Mouse (Mus musculus) MEL (cell line): ENCODE measurements around the gene Dph3. TPM values are rescaled to one million over a fixed set of nuclear protein-coding genes. Genes with fewer than 3 reads are reported as not detected.
A peak's percentile ranks its signal among the peaks of the same experiment; 100 is the strongest.

ENCODE experiments used
- DNase-seq: peaks from one replicate; pipeline ENCODE4 v3.0.0; 2011; ENCODE audit warnings: low read depth, low spot score
- H3K27ac ChIP-seq: 2 replicates; pipeline ENCODE4 v1.5.1; 2012; ENCODE audit warnings: low read depth, mild to moderate bottlenecking, control low read depth, low read length, moderate library complexity; ENCODE audit not compliant: control insufficient read depth
- H3K27me3 ChIP-seq, 2 experiments: fragments of 150-350 bp in 1 of 2; sonication (generic) in 1 of 2; 2 replicates each; pipeline ENCODE4 v1.6.1; 2012; ENCODE audit warnings: low read length in 2 of 2, mild to moderate bottlenecking in 2 of 2, improper control_type of control experiment in 1 of 2, moderate library complexity in 1 of 2; ENCODE audit not compliant: insufficient read depth in 2 of 2, control insufficient read depth in 1 of 2
- H3K36me3 ChIP-seq, 2 experiments: 2 replicates each; pipeline ENCODE4 v1.6.1; 2012 to 2014; ENCODE audit warnings: low read length in 2 of 2, improper control_type of control experiment in 1 of 2, inconsistent platforms in 1 of 2, mild to moderate bottlenecking in 1 of 2; ENCODE audit not compliant: insufficient read depth in 2 of 2, control insufficient read depth in 1 of 2
- H3K4me1 ChIP-seq, 2 experiments: fragments of 150-350 bp in 1 of 2; sonication (generic) in 1 of 2; 2 replicates each; pipeline ENCODE4 v1.6.1; 2012; ENCODE audit warnings: low read length in 2 of 2, improper control_type of control experiment in 1 of 2, mild to moderate bottlenecking in 1 of 2; ENCODE audit not compliant: insufficient read depth in 2 of 2, control insufficient read depth in 1 of 2
- H3K4me3 ChIP-seq, 2 experiments: fragments of 150-350 bp in 1 of 2; sonication (generic) in 1 of 2; 2 replicates each; pipeline ENCODE4 v1.5.1; 2012; ENCODE audit warnings: low read depth in 2 of 2, low read length in 2 of 2, mild to moderate bottlenecking in 2 of 2, moderate library complexity in 2 of 2, control low read depth in 1 of 2, improper control_type of control experiment in 1 of 2; ENCODE audit not compliant: control insufficient read depth in 1 of 2, insufficient read depth in 1 of 2
- H3K79me2 ChIP-seq: 2 replicates; pipeline ENCODE4 v1.6.1; 2012; ENCODE audit warnings: mild to moderate bottlenecking, low read length, moderate library complexity; ENCODE audit not compliant: control insufficient read depth, poor library complexity, insufficient read depth
- H3K9ac ChIP-seq: 2 replicates; pipeline ENCODE4 v1.6.1; 2012; ENCODE audit warnings: low read depth, mild to moderate bottlenecking, control low read depth, low read length, moderate library complexity; ENCODE audit not compliant: control insufficient read depth, poor library complexity, severe bottlenecking
- H3K9me3 ChIP-seq: fragments of 150-350 bp; sonication (generic); replicated peaks from 2 replicates; pipeline ENCODE4 v1.6.1; 2012; ENCODE audit warnings: mild to moderate bottlenecking, low read length, improper control_type of control experiment, moderate library complexity; ENCODE audit not compliant: insufficient read depth
- CTCF ChIP-seq, 3 experiments: IDR thresholded peaks in 2 of 3; conservative IDR thresholded peaks in 1 of 3; 2 replicates each; pipeline ENCODE4 v1.5.1; 2011 to 2012; ENCODE audit warnings: low read length in 3 of 3, low read depth in 2 of 3, mild to moderate bottlenecking in 2 of 3, improper control_type of control experiment in 1 of 3, inconsistent platforms in 1 of 3, mixed read lengths in 1 of 3, moderate library complexity in 1 of 3; ENCODE audit not compliant: control insufficient read depth in 1 of 3, insufficient read depth in 1 of 3, poor library complexity in 1 of 3, severe bottlenecking in 1 of 3
- E2F4 ChIP-seq: IDR thresholded peaks from 2 replicates; pipeline ENCODE4 v1.6.1; 2011; ENCODE audit warnings: low read depth, low read length, improper control_type of control experiment, borderline replicate concordance
- EP300 ChIP-seq, 2 experiments: IDR thresholded peaks; 2 replicates each; pipeline ENCODE4 v1.6.1; 2011; ENCODE audit warnings: improper control_type of control experiment in 2 of 2, low read length in 2 of 2, low read depth in 1 of 2, mild to moderate bottlenecking in 1 of 2
- GATA1 ChIP-seq: IDR thresholded peaks from 2 replicates; pipeline ENCODE4 v1.6.1; 2011; ENCODE audit warnings: low read depth, low read length, improper control_type of control experiment
- MAFK ChIP-seq: IDR thresholded peaks from 2 replicates; pipeline ENCODE4 v1.6.1; 2011; ENCODE audit warnings: low read depth, mild to moderate bottlenecking, low read length, improper control_type of control experiment, borderline replicate concordance
- MAX ChIP-seq: IDR thresholded peaks from 2 replicates; pipeline ENCODE4 v1.6.1; 2011; ENCODE audit warnings: low read length, improper control_type of control experiment
- MAZ ChIP-seq: IDR thresholded peaks from 2 replicates; pipeline ENCODE4 v1.6.1; 2012; ENCODE audit warnings: low read depth, mild to moderate bottlenecking, inconsistent platforms, low read length, improper control_type of control experiment
- MXI1 ChIP-seq: IDR thresholded peaks from 2 replicates; pipeline ENCODE4 v1.6.1; 2011; ENCODE audit warnings: mild to moderate bottlenecking, low read depth, low read length, improper control_type of control experiment
- MYC ChIP-seq: IDR thresholded peaks from 2 replicates; pipeline ENCODE4 v1.6.1; 2011; ENCODE audit warnings: low read depth, mild to moderate bottlenecking, low read length, improper control_type of control experiment, moderate library complexity
- NELFE ChIP-seq: IDR thresholded peaks from 2 replicates; pipeline ENCODE4 v1.6.1; 2011; ENCODE audit warnings: low read depth, low read length, improper control_type of control experiment
- NRF1 ChIP-seq: IDR thresholded peaks from 2 replicates; pipeline ENCODE4 v1.6.1; 2014; ENCODE audit warnings: low read depth, mild to moderate bottlenecking, inconsistent platforms, low read length, improper control_type of control experiment, moderate library complexity; ENCODE audit not compliant: poor library complexity, insufficient read depth, severe bottlenecking
- POLR2A ChIP-seq, 2 experiments: IDR thresholded peaks; 2 replicates each; pipeline ENCODE4 v1.6.1; 2011 to 2012; ENCODE audit warnings: low read length in 2 of 2, mild to moderate bottlenecking in 2 of 2, control low read depth in 1 of 2, improper control_type of control experiment in 1 of 2, low read depth in 1 of 2, moderate library complexity in 1 of 2; ENCODE audit not compliant: control insufficient read depth in 1 of 2, insufficient read depth in 1 of 2, poor library complexity in 1 of 2
- POLR2AphosphoS5 ChIP-seq: IDR thresholded peaks from 2 replicates; pipeline ENCODE4 v1.6.1; 2012; ENCODE audit warnings: low read depth, borderline replicate concordance, mild to moderate bottlenecking, inconsistent platforms, low read length, moderate library complexity, mixed read lengths
- SMC3 ChIP-seq: IDR thresholded peaks from 2 replicates; pipeline ENCODE4 v1.6.1; 2011; ENCODE audit warnings: low read depth, low read length, improper control_type of control experiment
- TCF12 ChIP-seq: IDR thresholded peaks from 2 replicates; pipeline ENCODE4 v1.6.1; 2014; ENCODE audit warnings: low read depth, mild to moderate bottlenecking, inconsistent platforms, low read length, improper control_type of control experiment, moderate library complexity
- UBTF ChIP-seq: IDR thresholded peaks from 2 replicates; pipeline ENCODE4 v1.6.1; 2012; ENCODE audit warnings: low read depth, mild to moderate bottlenecking, inconsistent platforms, low read length, improper control_type of control experiment, moderate library complexity, borderline replicate concordance; ENCODE audit not compliant: insufficient read depth
- USF1 ChIP-seq: IDR thresholded peaks from 2 replicates; pipeline ENCODE4 v1.6.1; 2014; ENCODE audit warnings: low read depth, mild to moderate bottlenecking, inconsistent platforms, low read length, improper control_type of control experiment, moderate library complexity
- ZKSCAN1 ChIP-seq: IDR thresholded peaks from 2 replicates; pipeline ENCODE4 v1.6.1; 2012; ENCODE audit warnings: low read depth, mild to moderate bottlenecking, inconsistent platforms, low read length, improper control_type of control experiment, moderate library complexity
- ZNF384 ChIP-seq: IDR thresholded peaks from 2 replicates; pipeline ENCODE4 v1.6.1; 2012; ENCODE audit warnings: low read depth, mild to moderate bottlenecking, inconsistent platforms, low read length, improper control_type of control experiment
- polyA plus RNA-seq, 2 experiments: library from polyadenylated mRNA; stranded (reverse) in 1 of 2; unstranded in 1 of 2; fragments of >175 nt in 1 of 2; fragments of >200 nt in 1 of 2; gene quantifications; 2 replicates each; pipeline versions ENCODE4 v1.2.1 to v1.2.4; 2012; ENCODE audit warnings: low replicate concordance in 2 of 2, low read depth in 1 of 2; ENCODE audit not compliant: insufficient read length in 2 of 2, insufficient read depth in 1 of 2, missing spikeins in 1 of 2
- total RNA-seq: library from RNA; depleted of rRNA; stranded (reverse); fragments of 300-350 nt; gene quantifications from 2 replicates; pipeline ENCODE4 v1.2.3, GENCODE M21; 2012

The Dph3 gene
- total and polyA plus RNA-seq, 3 experiments = 103 to 116 (median 108) TPM

DNA sequence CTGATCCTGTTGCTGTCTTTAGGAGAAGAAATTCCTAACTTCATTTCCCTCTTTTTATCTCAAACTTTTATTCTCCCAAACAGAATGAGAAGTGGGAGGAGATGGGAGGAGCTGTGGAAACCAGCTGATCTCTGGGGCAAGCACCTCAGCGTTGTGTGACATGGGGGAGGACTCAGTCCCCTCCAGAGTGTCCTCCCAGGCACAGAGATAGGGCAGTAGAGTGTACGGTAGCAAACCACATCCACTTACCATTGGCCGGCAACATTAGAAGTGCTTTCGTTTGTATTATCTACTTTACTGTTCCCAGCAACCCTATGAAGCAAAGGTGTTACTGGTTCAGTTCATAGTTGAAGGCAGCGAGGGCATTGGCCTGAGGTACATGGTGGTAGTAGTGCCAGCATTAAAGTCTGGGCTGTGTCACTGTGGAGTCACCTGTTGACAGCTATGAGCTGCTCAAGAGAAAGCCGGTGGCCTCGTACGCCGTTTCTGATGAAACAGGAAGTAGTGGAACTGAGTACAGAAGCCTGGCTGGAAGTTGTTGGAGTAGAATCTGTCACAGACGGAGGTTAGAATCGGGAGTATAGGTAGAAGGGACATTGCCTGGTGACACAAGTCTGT, 8.1 kb upstream of the Dph3 start:
- no peak for DNase-seq
- no peak overlapping the region for H3K9ac ChIP-seq
- no peaks in the 10 kb centered on the region for H3K27me3 ChIP-seq
- peaks cover 0 to 30% of the 10 kb centered on the region in 2 experiments; a peak in 3 of 4 replicates for H3K36me3 ChIP-seq
- no peak overlapping the region for H3K27ac ChIP-seq
- no peak overlapping the region for H3K4me3 ChIP-seq
- no peaks in the 10 kb centered on the region for H3K9me3 ChIP-seq
- peaks cover 9% of the 10 kb centered on the region for H3K79me2 ChIP-seq
- TF ChIP-seq MAFK = no peak
- 0 out of 4 replicates have a peak, but pooled peaks cover 0 to under 1% of the 10 kb centered on the region in 2 experiments for H3K4me1 ChIP-seq

GRCm38 (mm10) chr14:32093018-32093417, 7.5 kb upstream of the Dph3 start:
- Histone ChIP-seq H3K36me3 (peaks cover 1 to 26% of the 10 kb centered on the region in 2 experiments), H3K4me3 (no peak overlapping the region), H3K4me1 (peaks cover 0 to 4% of the 10 kb centered on the region in 2 experiments; a peak in 1 of 4 replicates), H3K27me3 (no peaks in the 10 kb centered on the region), H3K9me3 (no peaks in the 10 kb centered on the region), H3K79me2 (peaks cover 13% of the 10 kb centered on the region), H3K27ac (no peak overlapping the region), H3K9ac (no peak overlapping the region)
- DNase-seq = no peak
- TF ChIP-seq MXI1 = no peak
- no peak for TF ChIP-seq SMC3
- no peak for TF ChIP-seq USF1
- TF ChIP-seq EP300 (IDR thresholded peaks at IDR 0.05; ENCODE audit: low read depth in 1 of 2, low read length in 2 of 2) = no peak
- no peak for TF ChIP-seq NRF1
- TF ChIP-seq NELFE = no peak
- no peak for TF ChIP-seq UBTF
- TF ChIP-seq CTCF (IDR thresholded peaks at IDR 0.05 in 2 of 3, conservative IDR thresholded peaks at IDR 0.05 in 1 of 3; ENCODE audit: control insufficient read depth in 1 of 3, insufficient read depth in 1 of 3, low read depth in 2 of 3, low read length in 3 of 3, poor library complexity in 1 of 3, severe bottlenecking in 1 of 3) = no peak
- no peak for TF ChIP-seq ZKSCAN1
- TF ChIP-seq MAX = no peak
- no peak for TF ChIP-seq POLR2A (IDR thresholded peaks at IDR 0.05; ENCODE audit: control insufficient read depth in 1 of 2, insufficient read depth in 1 of 2, low read depth in 1 of 2, low read length in 2 of 2, poor library complexity in 1 of 2)
- no peak for TF ChIP-seq POLR2AphosphoS5
- no peak for TF ChIP-seq GATA1
- no peak for TF ChIP-seq TCF12

DNA sequence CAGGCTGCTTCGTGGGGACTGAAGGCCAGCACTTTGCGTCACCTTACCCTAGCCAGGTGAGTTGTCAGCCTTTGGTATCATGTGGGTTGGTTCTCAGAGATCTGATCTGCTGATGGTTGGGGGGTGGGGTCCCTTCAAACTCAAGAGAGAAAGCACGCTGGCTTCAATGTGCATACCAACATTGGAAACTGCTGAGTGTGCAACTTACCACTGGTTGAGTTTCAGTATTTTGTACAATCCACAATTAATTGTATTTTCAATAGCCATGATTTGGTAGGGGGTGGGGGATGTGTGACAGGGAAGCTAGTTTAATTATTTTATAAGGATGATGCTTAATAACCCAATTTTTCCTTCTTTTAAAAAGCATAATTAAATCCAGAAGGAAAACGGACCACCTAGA, 6.2 kb upstream of the Dph3 start:
- peaks cover 10 to 19% of the 10 kb centered on the region in 2 experiments for H3K36me3 ChIP-seq

More for the DNA sequence above, 6.2 kb upstream of the Dph3 start:
- Histone ChIP-seq H3K4me1 (peaks cover 0 to 9% of the 10 kb centered on the region in 2 experiments; a peak in 2 of 4 replicates), H3K27me3 (no peaks in the 10 kb centered on the region), H3K9me3 (no peaks in the 10 kb centered on the region)
- no peak for TF ChIP-seq ZNF384
- TF ChIP-seq E2F4 = no peak
- no peak for TF ChIP-seq POLR2A (IDR thresholded peaks at IDR 0.05; ENCODE audit: control insufficient read depth in 1 of 2, insufficient read depth in 1 of 2, low read depth in 1 of 2, low read length in 2 of 2, poor library complexity in 1 of 2)
- TF ChIP-seq MAFK = peak; percentile 74
- TF ChIP-seq NRF1 = no peak
- TF ChIP-seq UBTF = no peak
- TF ChIP-seq MAZ = no peak
- no peak for TF ChIP-seq MYC
- TF ChIP-seq, all 39 proteins: peak for 1
- no peak for DNase-seq
- peaks cover 22% of the 10 kb centered on the region for H3K79me2 ChIP-seq
- H3K27ac ChIP-seq = no peak overlapping the region
- H3K4me3 ChIP-seq = no peak overlapping the region
- no peak overlapping the region for H3K9ac ChIP-seq
